Comparison of ENCODE assay signal across 20 mouse cellular contexts in genomic region chr9:40117287-40117659, GRCm38 (mm10). TPM values are rescaled to one million over a fixed set of nuclear protein-coding genes. Genes with fewer than 3 reads are reported as not detected.
DNase-seq lines count a peak whose midpoint lies in the region; ATAC-seq and TF ChIP-seq lines count a peak whose summit lies in the region.
"Had no signal": no experiment of that assay in that cellular context is flagged by ENCODE, and none has a peak within 500 bp of the region (broad histone marks: within the 10 kb centered on the region; RNA-seq: fewer than 3 reads in every experiment).

No protein-coding gene starts in this region.

- TF ChIP-seq POLR2A in heart, adult 2 months (IDR thresholded peaks at IDR 0.05; ENCODE audit: insufficient read depth, low read depth, low read length): no peak
- no peak for TF ChIP-seq POLR2A in brain, embryonic 14.5 days (IDR thresholded peaks at IDR 0.05; ENCODE audit: borderline replicate concordance, extremely low read depth, insufficient read depth, insufficient read length, poor library complexity, severe bottlenecking)

- no peak for TF ChIP-seq EP300 in heart, adult 2 months (IDR thresholded peaks at IDR 0.05; ENCODE audit: insufficient read depth, low read depth, low read length)
- no peak for TF ChIP-seq EP300 in liver, postnatal 0 days (IDR thresholded peaks at IDR 0.05; ENCODE audit: low read depth)

- no peak for TF ChIP-seq CTCF in heart, adult 2 months (IDR thresholded peaks at IDR 0.05)
- no peak for TF ChIP-seq CTCF in liver, postnatal 0 days (IDR thresholded peaks at IDR 0.05; ENCODE audit: low read depth)
- no peak for TF ChIP-seq CTCF in brain, embryonic 14.5 days (IDR thresholded peaks at IDR 0.05; ENCODE audit: borderline replicate concordance, extremely low read depth, insufficient read depth, insufficient read length)

- no peak overlapping the region for H3K4me3 ChIP-seq in heart, adult 2 months
- H3K4me3 ChIP-seq in heart, embryonic 11.5 days (ENCODE audit: low read depth, low read length): no peak overlapping the region
- H3K4me3 ChIP-seq in liver, postnatal 0 days (ENCODE audit: low read depth, low read length): no peak overlapping the region
- no peak overlapping the region for H3K4me3 ChIP-seq in liver, embryonic 11.5 days (ENCODE audit: low read depth, low read length)
- H3K4me3 ChIP-seq: midbrain, embryonic 13.5 days; neural tube, embryonic 12.5 days had no signal

- ATAC-seq in heart, embryonic 11.5 days (replicated peaks; ENCODE audit: insufficient number of reproducible peaks, low FRiP score, low TSS enrichment): no peak
- 0 out of 2 replicates have a peak, but pooled peaks have one; percentile 12 for ATAC-seq in liver, postnatal 0 days
- no peak for ATAC-seq in liver, embryonic 11.5 days (replicated peaks; ENCODE audit: low FRiP score)
- ATAC-seq in megakaryocyte progenitor cell, adult 5-6 weeks (replicated peaks; ENCODE audit: poor library complexity): peak; percentile 20; the same call in 1 of the 2 replicates
- ATAC-seq: midbrain, embryonic 13.5 days had no signal

- H3K9ac ChIP-seq in heart, adult 2 months (ENCODE audit: low read depth, low read length): no peak overlapping the region
- H3K9ac ChIP-seq in heart, embryonic 11.5 days (ENCODE audit: low read depth, low read length): no peak overlapping the region
- H3K9ac ChIP-seq in liver, postnatal 0 days (replicated peaks): no peak overlapping the region
- H3K9ac ChIP-seq in liver, embryonic 11.5 days (ENCODE audit: low read depth, low read length): no peak overlapping the region
- H3K9ac ChIP-seq: liver, embryonic 14.5 days; midbrain, embryonic 13.5 days; neural tube, embryonic 12.5 days had no signal

- H3K9me3 ChIP-seq in heart, embryonic 11.5 days (replicated peaks; ENCODE audit: control insufficient read depth, low read length): no peaks in the 10 kb centered on the region
- no peaks in the 10 kb centered on the region for H3K9me3 ChIP-seq in liver, postnatal 0 days (ENCODE audit: low read length)
- H3K9me3 ChIP-seq in liver, embryonic 11.5 days (ENCODE audit: control insufficient read depth, low read length): no peaks in the 10 kb centered on the region
- H3K9me3 ChIP-seq: midbrain, embryonic 13.5 days; neural tube, embryonic 12.5 days had no signal

- no peaks in the 10 kb centered on the region for H3K27me3 ChIP-seq in heart, adult 2 months (ENCODE audit: control insufficient read depth, insufficient read depth, low read length)
- no peaks in the 10 kb centered on the region for H3K27me3 ChIP-seq in heart, embryonic 11.5 days (ENCODE audit: control insufficient read depth, insufficient read depth, low read length)
- no peaks in the 10 kb centered on the region for H3K27me3 ChIP-seq in liver, postnatal 0 days (ENCODE audit: insufficient read depth, low read length)
- H3K27me3 ChIP-seq in liver, embryonic 11.5 days (replicated peaks; ENCODE audit: control insufficient read depth, insufficient read depth, low read length): no peaks in the 10 kb centered on the region
- H3K27me3 ChIP-seq: midbrain, embryonic 13.5 days; neural tube, embryonic 12.5 days had no signal

- H3K36me3 ChIP-seq in heart, adult 2 months (ENCODE audit: control insufficient read depth, insufficient read depth, low read length): no peaks in the 10 kb centered on the region
- H3K36me3 ChIP-seq in heart, embryonic 11.5 days (ENCODE audit: control insufficient read depth, insufficient read depth, low read length): no peaks in the 10 kb centered on the region
- H3K36me3 ChIP-seq in liver, postnatal 0 days (replicated peaks; ENCODE audit: insufficient read depth, low read length): no peaks in the 10 kb centered on the region
- H3K36me3 ChIP-seq in liver, embryonic 11.5 days (ENCODE audit: control insufficient read depth, insufficient read depth, low read length): no peaks in the 10 kb centered on the region
- H3K36me3 ChIP-seq: midbrain, embryonic 13.5 days; neural tube, embryonic 12.5 days had no signal

- H3K4me2 ChIP-seq in heart, embryonic 11.5 days: no peak overlapping the region
- H3K4me2 ChIP-seq in liver, postnatal 0 days (ENCODE audit: low read depth, low read length): peak overlapping the region; percentile 27
- H3K4me2 ChIP-seq in liver, embryonic 11.5 days: no peak overlapping the region
- H3K4me2 ChIP-seq: midbrain, embryonic 13.5 days; neural tube, embryonic 12.5 days had no signal

- H3K27ac ChIP-seq in heart, adult 2 months: peak overlapping the region; percentile 12; the same call in 1 of the 2 replicates
- H3K27ac ChIP-seq in heart, embryonic 11.5 days (ENCODE audit: low read depth, low read length): no peak overlapping the region
- H3K27ac ChIP-seq in liver, postnatal 0 days (ENCODE audit: low read depth): no peak overlapping the region; the same call in 1 of the 2 replicates
- no peak overlapping the region for H3K27ac ChIP-seq in liver, embryonic 11.5 days (ENCODE audit: low read depth, low read length)
- H3K27ac ChIP-seq: liver, embryonic 14.5 days; midbrain, embryonic 13.5 days; neural tube, embryonic 12.5 days had no signal

- 47% methylated on average over 5 of the region's 5 CpGs for WGBS in heart, adult 2 months
- WGBS in heart, embryonic 11.5 days (ENCODE audit: insufficient replicate concordance): 78% methylated on average over 5 of the region's 5 CpGs
- 51% methylated on average over 5 of the region's 5 CpGs for WGBS in liver, postnatal 0 days (ENCODE audit: insufficient replicate concordance)
- 79% methylated on average over 5 of the region's 5 CpGs for WGBS in liver, embryonic 11.5 days

- H3K4me1 ChIP-seq in heart, adult 2 months (ENCODE audit: control insufficient read depth, insufficient read depth, low read length): 0 out of 2 replicates have a peak, but pooled peaks cover 2% of the 10 kb centered on the region
- H3K4me1 ChIP-seq in heart, embryonic 11.5 days (ENCODE audit: control insufficient read depth, insufficient read depth, low read length): no peaks in the 10 kb centered on the region
- H3K4me1 ChIP-seq in liver, postnatal 0 days (ENCODE audit: insufficient read depth): no peaks in the 10 kb centered on the region
- H3K4me1 ChIP-seq in liver, embryonic 11.5 days (replicated peaks; ENCODE audit: control insufficient read depth, insufficient read depth, low read length): no peaks in the 10 kb centered on the region
- H3K4me1 ChIP-seq: midbrain, embryonic 13.5 days; neural tube, embryonic 12.5 days had no signal

- DNase-seq in heart, adult 2 months: no peak
- DNase-seq in liver, postnatal 0 days: no peak
- no peak for DNase-seq in liver, embryonic 11.5 days (ENCODE audit: low spot score)
- DNase-seq in brain, embryonic 14.5 days (ENCODE audit: low read depth): peak; percentile 2
- DNase-seq in embryo, embryonic 10.5 days (ENCODE audit: low spot score): no peak
- no peak for DNase-seq in frontal cortex, postnatal 14 days (ENCODE audit: low spot score in 2 of 2)
- DNase-seq: cerebellum, adult 11-12 months; thymus, adult 2 months had no signal

- H3K79me2 ChIP-seq in heart, adult 2 months (replicated peaks; ENCODE audit: control insufficient read depth, insufficient read depth, low read length): no peaks in the 10 kb centered on the region

- intact Hi-C loops in heart, adult 2 months (cut with DNase I): no loop called here

RNA-seq across cellular contexts. Expression of gene Olfr984, which starts 3.3 kb away (rescaled TPM):
- not detected for total RNA-seq in heart, adult 2 months (2021)
- polyA plus RNA-seq in heart, adult 2 months (2012; rRNA removed): not detected in 2 replicates
- polyA plus RNA-seq in heart, embryonic 11.5 days (2014; fragmentation: Nextera tagmentation; extraction: Ambion mirVana): not detected in 2 replicates
- polyA plus RNA-seq in liver, postnatal 0 days (2015; fragmentation: Nextera tagmentation; extraction: Ambion mirVana): not detected in 2 replicates
- polyA plus RNA-seq in liver, embryonic 11.5 days (2014; fragmentation: Nextera tagmentation; extraction: Ambion mirVana): not detected in 2 replicates
- not detected in 2 replicates for polyA plus RNA-seq in brain, embryonic 14.5 days (2012; rRNA removed)
- total RNA-seq in megakaryocyte progenitor cell, adult 5-6 weeks (2015): not detected in 2 replicates
- total RNA-seq in megakaryocyte progenitor cell, adult 5-6 weeks (2017): not detected in 2 replicates
- total RNA-seq: adrenal gland, postnatal 36 days; gastrocnemius, postnatal 14 days; left cerebral cortex, postnatal 10 days had no signal
- polyA plus RNA-seq: forebrain, embryonic 11.5 days; heart, embryonic 14.5 days; liver, embryonic 14.5 days; midbrain, embryonic 13.5 days; neural tube, embryonic 12.5 days; thymus, adult 2 months had no signal

RNA-seq across cellular contexts. Expression of gene Olfr985, which starts 12.7 kb away (rescaled TPM):
- total RNA-seq in heart, adult 2 months (2021): not detected
- polyA plus RNA-seq in heart, adult 2 months (2012; rRNA removed): not detected in 2 replicates
- not detected in 2 replicates for polyA plus RNA-seq in heart, embryonic 11.5 days (2014; fragmentation: Nextera tagmentation; extraction: Ambion mirVana)
- polyA plus RNA-seq in liver, postnatal 0 days (2015; fragmentation: Nextera tagmentation; extraction: Ambion mirVana): not detected in 2 replicates
- polyA plus RNA-seq in liver, embryonic 11.5 days (2014; fragmentation: Nextera tagmentation; extraction: Ambion mirVana): not detected in 2 replicates
- polyA plus RNA-seq in brain, embryonic 14.5 days (2012; rRNA removed): 0.07 TPM in 1 of 2 replicates, not detected in the other
- not detected in 2 replicates for total RNA-seq in megakaryocyte progenitor cell, adult 5-6 weeks (2015)
- not detected in 2 replicates for total RNA-seq in megakaryocyte progenitor cell, adult 5-6 weeks (2017)
- total RNA-seq: adrenal gland, postnatal 36 days; gastrocnemius, postnatal 14 days; layer of hippocampus, adult 8-10 months; left cerebral cortex, postnatal 10 days had no signal
- polyA plus RNA-seq: forebrain, embryonic 11.5 days; heart, embryonic 14.5 days; liver, embryonic 14.5 days; midbrain, embryonic 13.5 days; neural tube, embryonic 12.5 days; thymus, adult 2 months had no signal

RNA-seq across cellular contexts. Expression of gene Olfr983, which starts 23.9 kb away (rescaled TPM):
- not detected for total RNA-seq in heart, adult 2 months (2021)
- polyA plus RNA-seq in heart, adult 2 months (2012; rRNA removed): not detected in 2 replicates
- not detected in 2 replicates for polyA plus RNA-seq in heart, embryonic 11.5 days (2014; fragmentation: Nextera tagmentation; extraction: Ambion mirVana)
- not detected in 2 replicates for polyA plus RNA-seq in liver, postnatal 0 days (2015; fragmentation: Nextera tagmentation; extraction: Ambion mirVana)
- polyA plus RNA-seq in liver, embryonic 11.5 days (2014; fragmentation: Nextera tagmentation; extraction: Ambion mirVana): not detected in 2 replicates
- not detected in 2 replicates for polyA plus RNA-seq in brain, embryonic 14.5 days (2012; rRNA removed)
- total RNA-seq in megakaryocyte progenitor cell, adult 5-6 weeks (2015): not detected in 2 replicates
- total RNA-seq in megakaryocyte progenitor cell, adult 5-6 weeks (2017): not detected in 2 replicates
- total RNA-seq: adrenal gland, postnatal 36 days; gastrocnemius, postnatal 14 days; layer of hippocampus, adult 8-10 months; left cerebral cortex, postnatal 10 days had no signal
- polyA plus RNA-seq: forebrain, embryonic 11.5 days; heart, embryonic 14.5 days; liver, embryonic 14.5 days; midbrain, embryonic 13.5 days; neural tube, embryonic 12.5 days; thymus, adult 2 months had no signal

RNA-seq across cellular contexts. Expression of gene Tmem225, which starts 30.6 kb away (rescaled TPM):
- not detected for total RNA-seq in heart, adult 2 months (2021)
- not detected in 2 replicates for polyA plus RNA-seq in heart, adult 2 months (2012; rRNA removed)
- polyA plus RNA-seq in heart, embryonic 11.5 days (2014; fragmentation: Nextera tagmentation; extraction: Ambion mirVana): not detected in 2 replicates
- not detected in 2 replicates for polyA plus RNA-seq in liver, postnatal 0 days (2015; fragmentation: Nextera tagmentation; extraction: Ambion mirVana)
- polyA plus RNA-seq in liver, embryonic 11.5 days (2014; fragmentation: Nextera tagmentation; extraction: Ambion mirVana): not detected in 2 replicates
- polyA plus RNA-seq in brain, embryonic 14.5 days (2012; rRNA removed): not detected in 2 replicates
- not detected in 2 replicates for total RNA-seq in megakaryocyte progenitor cell, adult 5-6 weeks (2015)
- total RNA-seq in megakaryocyte progenitor cell, adult 5-6 weeks (2017): not detected in 2 replicates
- total RNA-seq: adrenal gland, postnatal 36 days; ES-E14; gastrocnemius, postnatal 14 days; layer of hippocampus, adult 8-10 months; left cerebral cortex, postnatal 10 days had no signal
- polyA plus RNA-seq: forebrain, embryonic 11.5 days; heart, embryonic 14.5 days; liver, embryonic 14.5 days; midbrain, embryonic 13.5 days; neural tube, embryonic 12.5 days; thymus, adult 2 months had no signal

RNA-seq across cellular contexts. Expression of gene Olfr982, which starts 43.6 kb away (rescaled TPM):
- not detected for total RNA-seq in heart, adult 2 months (2021)
- not detected in 2 replicates for polyA plus RNA-seq in heart, adult 2 months (2012; rRNA removed)
- not detected in 2 replicates for polyA plus RNA-seq in heart, embryonic 11.5 days (2014; fragmentation: Nextera tagmentation; extraction: Ambion mirVana)
- polyA plus RNA-seq in liver, postnatal 0 days (2015; fragmentation: Nextera tagmentation; extraction: Ambion mirVana): not detected in 2 replicates
- not detected in 2 replicates for polyA plus RNA-seq in liver, embryonic 11.5 days (2014; fragmentation: Nextera tagmentation; extraction: Ambion mirVana)
- not detected in 2 replicates for polyA plus RNA-seq in brain, embryonic 14.5 days (2012; rRNA removed)
- total RNA-seq in megakaryocyte progenitor cell, adult 5-6 weeks (2015): not detected in 2 replicates
- total RNA-seq in megakaryocyte progenitor cell, adult 5-6 weeks (2017): not detected in 2 replicates
- total RNA-seq: adrenal gland, postnatal 36 days; ES-E14; gastrocnemius, postnatal 14 days; layer of hippocampus, adult 8-10 months; left cerebral cortex, postnatal 10 days had no signal
- polyA plus RNA-seq: forebrain, embryonic 11.5 days; heart, embryonic 14.5 days; liver, embryonic 14.5 days; midbrain, embryonic 13.5 days; neural tube, embryonic 12.5 days; thymus, adult 2 months had no signal

Comparison
In these comparisons a context has a peak if more than half of its experiments do, and no peak if none do; other contexts are left out.
1. ATAC-seq: peak in liver, postnatal 0 days (single experiment) and megakaryocyte progenitor cell, adult 5-6 weeks (single experiment); none in heart, embryonic 11.5 days (single experiment) and liver, embryonic 11.5 days (single experiment).